Mouse (Mus musculus): Measurements from ENCODE around the gene Lce3b. TPM values are rescaled to one million over a fixed set of nuclear protein-coding genes. Genes with fewer than 3 reads are reported as not detected.

Gene Lce3b
- polyA plus RNA-seq, 1 experiment from 2014 or later: not detected

DNA sequence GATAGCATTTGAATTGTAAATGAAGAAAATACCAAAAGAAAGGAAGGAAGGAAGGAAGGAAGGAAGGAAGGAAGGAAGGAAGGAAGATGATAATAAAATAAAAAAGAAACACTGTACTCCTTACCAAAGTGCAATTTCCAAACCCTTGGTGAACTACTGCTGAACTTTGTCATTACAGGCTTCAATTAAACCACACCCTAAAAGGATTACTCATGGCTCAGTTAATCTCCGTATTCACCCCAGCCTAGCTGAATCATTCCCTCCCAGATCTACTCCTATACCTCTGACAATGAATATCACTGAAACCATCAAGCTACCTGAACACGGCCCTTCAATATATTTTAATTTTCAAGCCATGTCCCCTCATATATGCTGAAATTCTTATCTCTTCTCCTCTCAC, 45.7 kb downstream of the Lce3b start:
- no peaks in the 10 kb centered on the region for H3K36me3 ChIP-seq
- no peak overlapping the region for H3K9ac ChIP-seq
- no peak overlapping the region for H3K4me3 ChIP-seq
- H3K27me3 ChIP-seq (replicated peaks): no peaks in the 10 kb centered on the region
- H3K4me2 ChIP-seq: no peak overlapping the region
- ATAC-seq (ENCODE audit: extremely low read depth, insufficient number of reproducible peaks, low FRiP score, low TSS enrichment): no peak
- H3K27ac ChIP-seq (replicated peaks): no peak overlapping the region
- no peaks in the 10 kb centered on the region for H3K9me3 ChIP-seq
- WGBS: 59% methylated on average over 2 of the region's 2 CpGs
- H3K4me1 ChIP-seq: no peaks in the 10 kb centered on the region

Other genes starting within 250 kb of the Lce3b start
- gene Lce1d, start 245.8 kb upstream of the Lce3b start, polyA plus RNA-seq (2015; fragmentation: Nextera tagmentation; extraction: Ambion mirVana): not detected in 2 replicates
- gene Lce1e, start 223.9 kb upstream of the Lce3b start, polyA plus RNA-seq (2015; fragmentation: Nextera tagmentation; extraction: Ambion mirVana): not detected in 2 replicates
- not detected in 2 replicates for gene Lce1f, start 212.6 kb upstream of the Lce3b start, polyA plus RNA-seq (2015; fragmentation: Nextera tagmentation; extraction: Ambion mirVana)
- not detected in 2 replicates for gene Gm38119, start 193.9 kb upstream of the Lce3b start, polyA plus RNA-seq (2015; fragmentation: Nextera tagmentation; extraction: Ambion mirVana)
- gene Lce1g, start 180.6 kb upstream of the Lce3b start, polyA plus RNA-seq (2015; fragmentation: Nextera tagmentation; extraction: Ambion mirVana): not detected in 2 replicates
- gene Lce1h, start 167.9 kb upstream of the Lce3b start, polyA plus RNA-seq (2015; fragmentation: Nextera tagmentation; extraction: Ambion mirVana): not detected in 2 replicates
- gene Lce1i, start 154.1 kb upstream of the Lce3b start, polyA plus RNA-seq (2015; fragmentation: Nextera tagmentation; extraction: Ambion mirVana): not detected in 2 replicates
- gene Lce1j, start 142.5 kb upstream of the Lce3b start, polyA plus RNA-seq (2015; fragmentation: Nextera tagmentation; extraction: Ambion mirVana): not detected in 2 replicates
- not detected in 2 replicates for gene Lce1k, start 125.1 kb upstream of the Lce3b start, polyA plus RNA-seq (2015; fragmentation: Nextera tagmentation; extraction: Ambion mirVana)
- gene Kprp, start 105.7 kb upstream of the Lce3b start, polyA plus RNA-seq (2015; fragmentation: Nextera tagmentation; extraction: Ambion mirVana): not detected in 2 replicates
- not detected in 2 replicates for gene Lce1l, start 81.7 kb upstream of the Lce3b start, polyA plus RNA-seq (2015; fragmentation: Nextera tagmentation; extraction: Ambion mirVana)
- gene 2310050C09Rik, start 62.8 kb upstream of the Lce3b start, polyA plus RNA-seq (2015; fragmentation: Nextera tagmentation; extraction: Ambion mirVana): not detected in 2 replicates
- not detected in 2 replicates for gene Lce3a, start 6.7 kb upstream of the Lce3b start, polyA plus RNA-seq (2015; fragmentation: Nextera tagmentation; extraction: Ambion mirVana)
- not detected in 2 replicates for gene Lce3c, start 11.5 kb downstream of the Lce3b start, polyA plus RNA-seq (2015; fragmentation: Nextera tagmentation; extraction: Ambion mirVana)
- not detected in 2 replicates for gene Lce3d, start 24.4 kb downstream of the Lce3b start, polyA plus RNA-seq (2015; fragmentation: Nextera tagmentation; extraction: Ambion mirVana)
- not detected in 2 replicates for gene Lce3e, start 34.1 kb downstream of the Lce3b start, polyA plus RNA-seq (2015; fragmentation: Nextera tagmentation; extraction: Ambion mirVana)
- gene Lce3f, start 59.2 kb downstream of the Lce3b start, polyA plus RNA-seq (2015; fragmentation: Nextera tagmentation; extraction: Ambion mirVana): not detected in 2 replicates
- gene Crct1, start 82.7 kb downstream of the Lce3b start, polyA plus RNA-seq (2015; fragmentation: Nextera tagmentation; extraction: Ambion mirVana): 0.43 TPM in 1 of 2 replicates, not detected in the other
- not detected in 2 replicates for gene Lce1m, start 86.1 kb downstream of the Lce3b start, polyA plus RNA-seq (2015; fragmentation: Nextera tagmentation; extraction: Ambion mirVana)
- not detected in 2 replicates for gene Gm4858, start 135.8 kb downstream of the Lce3b start, polyA plus RNA-seq (2015; fragmentation: Nextera tagmentation; extraction: Ambion mirVana)
- gene Crnn, start 211.8 kb downstream of the Lce3b start, polyA plus RNA-seq (2015; fragmentation: Nextera tagmentation; extraction: Ambion mirVana): not detected in 2 replicates

Data from heart, embryonic 13.5 days (tissue).